Mouse (Mus musculus) testis, postnatal 10 days (tissue): ENCODE results near the gene 2010300C02Rik.

Experiments used
- DNase-seq: peaks from one replicate; pipeline ENCODE4 v3.0.0; 2021; ENCODE audit warnings: low spot score

Gene 2010300C02Rik

GRCm38 (mm10) chr1:37572528-37573272, 147.2 kb downstream of the 2010300C02Rik start:
- DNase-seq = no peak

DNA sequence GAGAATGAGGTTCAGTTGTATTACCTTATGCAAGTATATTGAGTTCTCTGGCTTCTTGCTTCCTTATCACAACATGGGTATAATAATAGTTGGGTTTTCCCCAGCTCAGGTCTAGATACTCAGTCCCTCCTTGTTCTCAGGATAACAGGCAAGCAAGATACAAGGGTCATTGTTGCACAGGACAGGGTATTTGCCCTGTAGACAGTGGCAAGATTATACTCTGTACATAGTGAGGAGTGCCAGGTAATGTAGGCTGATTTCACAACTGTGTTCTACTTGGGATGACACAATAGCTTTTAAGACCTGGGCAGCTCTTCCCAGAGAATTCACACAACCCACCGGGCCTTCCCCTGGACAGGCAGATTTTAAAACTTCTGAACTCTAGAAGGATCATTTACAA, 151.5 kb downstream of the 2010300C02Rik start:
- DNase-seq = no peak

DNA sequence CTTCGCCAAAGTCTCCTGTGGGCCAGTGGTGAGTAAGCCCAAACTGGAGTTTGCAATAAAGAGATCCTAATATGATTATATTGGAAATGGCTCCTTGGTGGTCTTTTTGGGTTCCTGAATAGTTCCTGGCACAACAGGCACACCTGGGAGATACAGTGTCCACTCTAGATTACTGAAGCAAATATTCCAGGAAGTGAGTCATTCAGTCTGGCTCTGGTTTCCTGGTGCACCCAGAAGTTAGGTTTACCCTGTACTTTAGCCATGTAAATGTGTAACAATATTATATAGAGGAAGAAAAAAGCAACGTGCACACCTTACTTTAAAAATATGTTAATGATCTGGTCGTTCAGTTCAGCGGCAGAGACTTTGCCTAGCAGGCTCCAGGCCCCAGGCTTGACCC, 153.1 kb downstream of the 2010300C02Rik start:
- DNase-seq = no peak

GRCm38 (mm10) chr1:37566344-37566743, 153.5 kb downstream of the 2010300C02Rik start:
- no peak for DNase-seq

- DNase-seq = no peak
Measured at GRCm38 (mm10) chr1:37565396-37565795, 154.5 kb downstream of the 2010300C02Rik start.

- no peak for DNase-seq
Measured at GRCm38 (mm10) chr1:37561955-37562354, 157.9 kb downstream of the 2010300C02Rik start.
